Mouse (Mus musculus) small intestine, adult 10 weeks (tissue): ENCODE results near the gene Btc. TPM values are rescaled to one million over a fixed set of nuclear protein-coding genes. Genes with fewer than 3 reads are reported as not detected.

Experiments
- polyA plus RNA-seq: library from polyadenylated mRNA; stranded (reverse); fragments of 350-450 nt; fragmentation: Illumina TruSeq; extraction: RNeasy Lipid Tissue Mini Kit (QIAGEN cat#74804); gene quantifications from one replicate; pipeline ENCODE4 v1.2.3, GENCODE M21; 2014; ENCODE audit warnings: low replicate concordance

The Btc gene
- polyA plus RNA-seq: 16.0 TPM

GRCm38 (mm10) chr5:91402339-91403211 is at the start of gene Btc:
Gene Btc, minus strand, starts transcription at chr5:91402994.

Other genes starting within 250 kb of the Btc start
- gene Parm1, start 114.6 kb upstream of the Btc start, polyA plus RNA-seq: 18.3 TPM